Mouse (Mus musculus): ENCODE measurements around the gene Gjd3.
A peak's percentile ranks its signal among the peaks of the same experiment; 100 is the strongest.

- TF ChIP-seq CTCF (IDR thresholded peaks at IDR 0.05; ENCODE audit: insufficient read depth, low read length), result peak; percentile 76
- no peak for TF ChIP-seq POLR2A (IDR thresholded peaks at IDR 0.05; ENCODE audit: borderline replicate concordance, extremely low read depth, low read depth, low read length)
Observed at GRCm38 (mm10) chr11:98972215-98972614, 10.6 kb downstream of the Gjd3 start.

Measured in lung, adult 2 months (tissue).